Mouse (Mus musculus): ENCODE results near the gene Klhdc7a. TPM values are rescaled to one million over a fixed set of nuclear protein-coding genes. Genes with fewer than 3 reads are reported as not detected.
"Not testable (repeated sequence)": the region's sequence is repeated elsewhere in the genome, so short reads cannot be mapped to it uniquely, and the experiment has no call there.

The Klhdc7a gene
- polyA plus RNA-seq, 1 experiment from 2014 or later = 0.03 TPM

DNA sequence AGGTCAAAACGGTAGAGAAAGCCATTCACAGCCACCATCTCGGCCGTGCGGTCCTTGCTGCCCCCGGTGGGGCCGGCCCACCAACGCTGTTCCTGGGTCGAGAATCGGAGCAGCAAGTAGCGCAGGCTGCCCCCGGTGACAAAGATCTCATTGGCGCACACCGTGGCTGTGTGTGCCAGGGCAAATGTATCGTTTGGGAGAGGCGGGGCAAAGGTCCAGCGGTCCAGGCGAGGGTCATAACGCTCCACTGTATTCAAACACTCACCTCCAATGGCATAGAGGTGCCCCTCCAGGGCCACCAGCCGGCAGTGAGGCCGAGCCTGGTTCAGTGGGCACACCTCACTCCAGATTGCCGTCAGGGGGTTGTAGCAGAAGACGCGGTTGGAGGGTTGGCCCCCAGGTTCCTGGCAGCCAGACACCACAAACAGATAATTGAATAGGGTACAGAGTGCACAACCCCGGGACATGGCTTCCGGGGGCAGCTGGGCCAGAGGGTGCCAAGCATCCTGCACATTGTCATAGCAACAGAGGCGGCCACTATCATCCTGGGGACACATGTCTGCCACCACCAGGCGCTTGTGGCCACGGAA lies 2.1 kb downstream of the Klhdc7a start:
- DNase-seq (ENCODE audit: low spot score) = no peak
- H3K4me2 ChIP-seq (ENCODE audit: low read depth, low read length, severe bottlenecking) = no peak overlapping the region
- H3K9me3 ChIP-seq (ENCODE audit: control insufficient read depth, low read length) = no peaks in the 10 kb centered on the region
- no peaks in the 10 kb centered on the region for H3K27me3 ChIP-seq (ENCODE audit: control insufficient read depth, insufficient read depth, low read length)
- no peaks in the 10 kb centered on the region for H3K36me3 ChIP-seq (ENCODE audit: control insufficient read depth, insufficient read depth, low read length)
- 91% methylated on average over 28 of the region's 28 CpGs for WGBS
- no peak overlapping the region for H3K4me3 ChIP-seq (ENCODE audit: low read depth, low read length)
- peaks cover 4% of the 10 kb centered on the region; the same call in 1 of the 2 replicates for H3K4me1 ChIP-seq (replicated peaks; ENCODE audit: control insufficient read depth, insufficient read depth, low read length)
- H3K27ac ChIP-seq (ENCODE audit: low read depth, low read length) = no peak overlapping the region
- ATAC-seq (replicated peaks; ENCODE audit: low FRiP score) = no peak
- no peak overlapping the region for H3K9ac ChIP-seq (ENCODE audit: low read length)

DNA sequence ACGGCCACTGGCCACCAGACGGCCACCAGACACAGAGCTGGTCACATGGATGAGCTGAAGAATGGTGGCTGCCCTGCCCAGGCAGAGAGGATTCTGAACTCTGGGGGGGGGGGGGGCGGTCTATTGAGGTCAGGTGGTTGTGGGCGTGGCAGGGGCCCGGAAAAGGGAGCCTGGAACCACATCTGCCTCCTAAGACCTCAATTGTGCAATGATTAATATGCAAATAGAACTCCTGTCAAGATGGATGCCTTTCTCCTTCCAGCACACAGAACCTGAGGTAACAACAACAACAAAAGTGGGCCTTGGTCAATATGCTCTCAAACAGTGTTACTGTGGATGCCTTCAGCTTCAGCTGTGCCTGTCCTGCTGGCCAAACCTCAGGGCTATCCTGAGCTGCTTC lies 3.4 kb downstream of the Klhdc7a start:
- H3K27ac ChIP-seq (ENCODE audit: low read depth, low read length) = no peak overlapping the region
- DNase-seq (ENCODE audit: low spot score) = no peak
- H3K4me1 ChIP-seq (replicated peaks; ENCODE audit: control insufficient read depth, insufficient read depth, low read length) = peaks cover 4% of the 10 kb centered on the region; the same call in 1 of the 2 replicates

DNA sequence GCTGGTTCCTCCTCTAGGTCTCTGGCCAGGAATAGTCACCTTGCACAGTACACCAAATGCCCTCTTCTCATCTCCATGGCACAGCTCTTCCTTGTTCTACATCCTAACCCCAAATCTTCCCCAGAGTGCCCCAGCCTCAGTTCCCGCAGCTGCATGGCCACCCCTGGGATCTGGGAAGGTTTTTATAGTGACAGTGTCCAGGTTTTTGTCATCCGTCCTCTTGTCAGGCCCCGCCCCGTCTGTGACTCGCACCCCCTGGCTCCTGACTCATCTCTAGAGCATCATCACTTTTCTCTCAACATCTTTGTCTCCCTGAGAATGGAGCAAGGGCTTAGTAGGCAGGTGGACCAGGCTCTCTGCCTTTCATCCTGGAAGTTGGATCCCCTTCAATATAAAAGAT lies 3.9 kb downstream of the Klhdc7a start:
- Histone ChIP-seq H3K27ac (ENCODE audit: low read depth, low read length) (no peak overlapping the region), H3K9me3 (ENCODE audit: control insufficient read depth, low read length) (no peaks in the 10 kb centered on the region), H3K36me3 (ENCODE audit: control insufficient read depth, insufficient read depth, low read length) (no peaks in the 10 kb centered on the region), H3K9ac (ENCODE audit: low read length) (no peak overlapping the region), H3K4me1 (replicated peaks; ENCODE audit: control insufficient read depth, insufficient read depth, low read length) (peaks cover 4% of the 10 kb centered on the region; the same call in 1 of the 2 replicates), H3K4me3 (ENCODE audit: low read depth, low read length) (no peak overlapping the region), H3K27me3 (ENCODE audit: control insufficient read depth, insufficient read depth, low read length) (no peaks in the 10 kb centered on the region), H3K4me2 (ENCODE audit: low read depth, low read length, severe bottlenecking) (no peak overlapping the region)
- DNase-seq (ENCODE audit: low spot score) = no peak
- no peak for ATAC-seq (replicated peaks; ENCODE audit: low FRiP score)
- 90% methylated on average over 5 of the region's 5 CpGs for WGBS

More for the DNA sequence above, 3.4 kb downstream of the Klhdc7a start:
- ATAC-seq (replicated peaks; ENCODE audit: low FRiP score) = no peak
- no peaks in the 10 kb centered on the region for H3K9me3 ChIP-seq (ENCODE audit: control insufficient read depth, low read length)
- H3K4me3 ChIP-seq (ENCODE audit: low read depth, low read length) = no peak overlapping the region
- no peak overlapping the region for H3K9ac ChIP-seq (ENCODE audit: low read length)
- 76% methylated on average over 5 of the region's 5 CpGs for WGBS
- H3K4me2 ChIP-seq (ENCODE audit: low read depth, low read length, severe bottlenecking) = no peak overlapping the region
- no peaks in the 10 kb centered on the region for H3K36me3 ChIP-seq (ENCODE audit: control insufficient read depth, insufficient read depth, low read length)
- no peaks in the 10 kb centered on the region for H3K27me3 ChIP-seq (ENCODE audit: control insufficient read depth, insufficient read depth, low read length)

DNA sequence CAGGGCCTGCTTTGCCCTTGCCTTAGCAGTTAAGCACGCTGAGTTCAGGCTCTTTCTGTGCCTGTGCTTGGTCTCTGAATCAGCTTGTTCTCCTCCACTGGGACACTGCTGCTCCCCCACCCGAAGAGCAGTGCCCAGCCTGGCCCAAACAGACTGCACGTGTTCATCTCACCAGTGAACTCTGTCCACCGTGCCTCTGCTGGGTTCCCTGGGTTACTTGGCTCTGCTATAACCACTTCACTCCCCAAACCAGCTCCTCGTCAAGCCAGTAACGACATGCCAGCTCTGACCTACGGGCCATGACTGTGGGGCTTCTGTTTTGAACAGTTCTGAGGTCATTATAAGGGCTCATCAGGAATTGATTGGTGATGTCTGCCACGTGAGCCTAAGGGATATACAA lies 4.8 kb downstream of the Klhdc7a start:
- Histone ChIP-seq H3K9me3 (ENCODE audit: control insufficient read depth, low read length) (no peaks in the 10 kb centered on the region), H3K9ac (ENCODE audit: low read length) (no peak overlapping the region; the same call in 1 of the 2 replicates)

DNA sequence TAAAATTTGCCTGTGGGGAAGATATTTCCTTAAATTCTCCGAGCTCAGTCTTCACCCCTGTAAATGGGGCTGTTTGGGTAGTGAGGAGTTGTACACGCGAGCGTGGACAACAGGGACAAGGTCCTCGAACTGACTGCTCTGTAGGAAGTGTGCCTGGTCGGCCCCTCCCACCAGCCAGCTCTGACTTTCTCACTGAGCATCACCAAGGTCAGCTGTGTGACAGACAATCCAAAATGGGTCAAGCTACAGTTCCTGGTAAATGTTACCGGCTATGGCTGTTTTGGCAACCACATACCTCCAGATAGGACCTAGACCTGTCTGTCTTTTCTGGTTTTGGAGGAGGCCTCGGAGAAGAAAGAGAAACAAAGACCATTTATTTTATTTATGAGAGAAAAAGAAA lies 6.0 kb downstream of the Klhdc7a start:
- H3K9me3 ChIP-seq (ENCODE audit: control insufficient read depth, low read length) = no peaks in the 10 kb centered on the region
- H3K4me3 ChIP-seq (ENCODE audit: low read depth, low read length) = no peak overlapping the region
- no peak overlapping the region for H3K27ac ChIP-seq (ENCODE audit: low read depth, low read length)
- ATAC-seq (replicated peaks; ENCODE audit: low FRiP score) (no peak), DNase-seq (ENCODE audit: low spot score) (no peak)
- H3K4me2 ChIP-seq (ENCODE audit: low read depth, low read length, severe bottlenecking) = no peak overlapping the region
- 93% methylated on average over 8 of the region's 8 CpGs for WGBS
- H3K4me1 ChIP-seq (replicated peaks; ENCODE audit: control insufficient read depth, insufficient read depth, low read length) = no peaks in the 10 kb centered on the region
- no peaks in the 10 kb centered on the region for H3K36me3 ChIP-seq (ENCODE audit: control insufficient read depth, insufficient read depth, low read length)
- no peak overlapping the region for H3K9ac ChIP-seq (ENCODE audit: low read length)
- H3K27me3 ChIP-seq (ENCODE audit: control insufficient read depth, insufficient read depth, low read length) = no peaks in the 10 kb centered on the region

More for the DNA sequence above, 4.8 kb downstream of the Klhdc7a start:
- no peak for DNase-seq (ENCODE audit: low spot score)
- ATAC-seq (replicated peaks; ENCODE audit: low FRiP score) = no peak
- 68% methylated on average over 8 of the region's 8 CpGs for WGBS
- H3K36me3 ChIP-seq (ENCODE audit: control insufficient read depth, insufficient read depth, low read length) = no peaks in the 10 kb centered on the region
- H3K4me2 ChIP-seq (ENCODE audit: low read depth, low read length, severe bottlenecking) = no peak overlapping the region
- peaks cover 4% of the 10 kb centered on the region; the same call in 1 of the 2 replicates for H3K4me1 ChIP-seq (replicated peaks; ENCODE audit: control insufficient read depth, insufficient read depth, low read length)
- H3K27me3 ChIP-seq (ENCODE audit: control insufficient read depth, insufficient read depth, low read length) = no peaks in the 10 kb centered on the region
- no peak overlapping the region for H3K27ac ChIP-seq (ENCODE audit: low read depth, low read length)
- H3K4me3 ChIP-seq (ENCODE audit: low read depth, low read length) = no peak overlapping the region

DNA sequence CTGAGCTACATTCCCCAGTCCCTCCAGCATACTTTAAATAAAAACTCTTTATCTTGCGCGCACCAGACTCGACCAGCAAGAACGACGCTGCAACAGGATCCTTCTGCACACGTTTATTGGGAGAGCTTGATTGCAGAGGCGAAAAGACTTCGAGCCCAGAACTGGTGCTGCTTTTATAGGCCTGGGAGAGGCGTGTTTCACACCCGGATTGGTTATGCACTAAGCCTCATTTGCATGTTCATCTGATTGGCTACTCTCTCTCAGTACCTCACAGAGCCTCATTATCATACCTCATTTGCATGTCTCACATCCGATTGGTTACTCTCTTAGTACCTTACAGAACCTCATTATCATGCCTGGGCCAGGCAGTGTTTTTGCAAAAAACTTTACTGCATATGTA lies 6.5 kb downstream of the Klhdc7a start:
- H3K27ac ChIP-seq (ENCODE audit: low read depth, low read length); H3K27me3 ChIP-seq (ENCODE audit: control insufficient read depth, insufficient read depth, low read length); DNase-seq (ENCODE audit: low spot score); H3K4me2 ChIP-seq (ENCODE audit: low read depth, low read length, severe bottlenecking); ATAC-seq (replicated peaks; ENCODE audit: low FRiP score); H3K4me1 ChIP-seq (replicated peaks; ENCODE audit: control insufficient read depth, insufficient read depth, low read length); H3K9me3 ChIP-seq (ENCODE audit: control insufficient read depth, low read length); H3K4me3 ChIP-seq (ENCODE audit: low read depth, low read length); H3K36me3 ChIP-seq (ENCODE audit: control insufficient read depth, insufficient read depth, low read length); H3K9ac ChIP-seq (ENCODE audit: low read length): not testable (repeated sequence)
- WGBS = 93% methylated on average over 10 of the region's 11 CpGs

DNA sequence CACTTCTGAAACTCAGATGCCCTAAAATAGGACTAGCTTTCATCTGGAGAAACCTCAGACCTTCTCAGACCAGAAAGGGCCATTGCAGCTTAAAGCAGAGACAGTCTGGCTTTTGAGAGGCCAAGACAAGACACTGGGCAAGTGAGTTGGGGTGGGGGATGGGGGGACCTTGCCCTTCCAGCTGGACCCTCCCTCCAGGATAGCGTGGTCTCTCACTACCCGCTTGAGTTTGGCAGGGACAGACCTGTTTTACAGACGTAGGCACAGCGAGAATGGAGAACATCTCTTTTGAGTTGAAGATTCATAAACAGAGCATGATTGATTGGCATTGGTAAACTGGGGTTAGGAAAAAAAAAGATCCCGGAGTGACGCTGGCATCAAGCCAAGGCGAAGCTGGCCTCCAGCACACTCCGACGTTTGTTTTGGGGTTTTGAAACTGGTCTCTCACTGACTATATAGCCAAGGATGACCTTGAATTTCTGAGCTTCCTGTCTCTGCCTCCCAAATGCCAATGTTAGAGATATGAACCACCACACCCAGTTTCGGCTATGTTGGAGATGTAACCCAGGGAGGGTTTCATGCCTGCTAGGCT lies 7.0 kb downstream of the Klhdc7a start:
- no peaks in the 10 kb centered on the region for H3K27me3 ChIP-seq (ENCODE audit: control insufficient read depth, insufficient read depth, low read length)
- DNase-seq (ENCODE audit: low spot score) = no peak
- H3K9ac ChIP-seq (ENCODE audit: low read length) = no peak overlapping the region
- H3K27ac ChIP-seq (ENCODE audit: low read depth, low read length) = no peak overlapping the region
- no peak overlapping the region for H3K4me3 ChIP-seq (ENCODE audit: low read depth, low read length)
- no peak overlapping the region for H3K4me2 ChIP-seq (ENCODE audit: low read depth, low read length, severe bottlenecking)
- H3K9me3 ChIP-seq (ENCODE audit: control insufficient read depth, low read length) = no peaks in the 10 kb centered on the region
- no peaks in the 10 kb centered on the region for H3K4me1 ChIP-seq (replicated peaks; ENCODE audit: control insufficient read depth, insufficient read depth, low read length)
- H3K36me3 ChIP-seq (ENCODE audit: control insufficient read depth, insufficient read depth, low read length) = no peaks in the 10 kb centered on the region
- ATAC-seq (replicated peaks; ENCODE audit: low FRiP score) = no peak
- WGBS = 93% methylated on average over 10 of the region's 10 CpGs

DNA sequence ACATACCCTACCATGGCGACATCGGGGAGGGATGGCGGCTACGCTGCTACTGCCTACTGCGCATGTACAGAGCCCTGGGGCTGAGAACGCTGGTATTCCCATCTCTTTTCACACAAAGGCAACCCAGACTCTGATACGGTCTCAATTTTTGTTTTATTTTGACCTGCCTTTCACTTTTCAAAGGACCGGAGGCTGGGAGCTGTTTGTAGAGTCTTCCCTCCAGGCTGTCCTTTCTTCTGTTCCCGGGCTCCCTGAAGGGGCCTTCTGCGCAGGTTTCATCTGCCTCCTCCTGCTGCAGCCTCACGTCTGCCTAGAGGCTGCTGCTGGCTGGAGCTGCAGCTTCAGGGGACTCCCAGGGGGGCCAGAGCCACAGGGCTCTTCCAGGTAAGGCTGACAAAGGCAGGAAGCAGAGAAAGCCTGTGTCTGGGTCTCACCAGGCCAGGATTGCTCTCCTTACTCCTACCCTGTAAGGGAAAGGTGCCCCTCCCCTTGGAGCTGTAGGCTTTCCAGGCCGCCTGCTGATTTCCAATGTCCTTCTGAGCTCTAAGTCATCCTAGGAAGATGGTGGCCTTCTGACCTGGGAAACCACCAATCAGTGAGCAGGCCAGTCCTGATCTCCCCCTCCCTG lies 7.6 kb downstream of the Klhdc7a start:
- DNase-seq (ENCODE audit: low spot score) = no peak
- no peaks in the 10 kb centered on the region for H3K36me3 ChIP-seq (ENCODE audit: control insufficient read depth, insufficient read depth, low read length)
- H3K9me3 ChIP-seq (ENCODE audit: control insufficient read depth, low read length) = no peaks in the 10 kb centered on the region
- WGBS = 78% methylated on average over 12 of the region's 12 CpGs
- H3K4me3 ChIP-seq (ENCODE audit: low read depth, low read length) = no peak overlapping the region
- no peaks in the 10 kb centered on the region for H3K4me1 ChIP-seq (replicated peaks; ENCODE audit: control insufficient read depth, insufficient read depth, low read length)
- no peak overlapping the region for H3K27ac ChIP-seq (ENCODE audit: low read depth, low read length)
- ATAC-seq (replicated peaks; ENCODE audit: low FRiP score) = no peak
- H3K4me2 ChIP-seq (ENCODE audit: low read depth, low read length, severe bottlenecking) = no peak overlapping the region
- no peaks in the 10 kb centered on the region for H3K27me3 ChIP-seq (ENCODE audit: control insufficient read depth, insufficient read depth, low read length)
- no peak overlapping the region for H3K9ac ChIP-seq (ENCODE audit: low read length)

Measured in forebrain, embryonic 11.5 days (tissue).